Mouse (Mus musculus): ENCODE results near the gene Ak5. TPM values are rescaled to one million over a fixed set of nuclear protein-coding genes. Genes with fewer than 3 reads are reported as not detected.

Ak5 gene
- total and polyA plus RNA-seq, 3 experiments: 0.13 to 0.79 (median 0.23) TPM

DNA sequence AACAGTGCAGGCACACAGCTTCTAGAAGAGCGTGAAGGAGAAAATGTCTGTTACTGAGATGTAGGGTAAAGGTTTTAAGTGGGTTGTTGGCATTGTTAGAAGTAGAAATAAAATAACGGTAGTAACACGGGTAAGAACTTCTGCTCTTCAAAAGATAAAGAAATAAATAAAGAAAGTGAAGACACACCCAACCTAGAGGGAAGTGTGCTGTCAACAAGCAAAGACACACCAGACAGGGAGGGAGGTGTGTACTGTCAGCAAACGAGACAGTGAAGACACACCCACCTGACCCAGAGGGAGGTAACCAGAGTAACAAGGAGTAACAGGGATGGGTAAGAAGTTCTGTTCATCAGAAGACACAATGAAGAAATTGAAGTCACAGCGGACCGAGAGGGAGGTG lies 6.5 kb upstream of the Ak5 start:
- DNase-seq (ENCODE audit: extremely low read depth): no peak
- no peak overlapping the region for H3K9ac ChIP-seq (ENCODE audit: insufficient read depth, low read depth)
- H3K4me3 ChIP-seq (replicated peaks in 1 of 3; ENCODE audit: low read depth in 2 of 3, low read length in 2 of 3, poor library complexity in 1 of 3): no peak overlapping the region
- no peak overlapping the region for H3K4me2 ChIP-seq (ENCODE audit: insufficient read depth, low read depth, poor library complexity, severe bottlenecking)
- H3K9me3 ChIP-seq (replicated peaks; ENCODE audit: low read length): no peaks in the 10 kb centered on the region
- no peak overlapping the region for H3K27ac ChIP-seq (ENCODE audit: insufficient read depth, low read depth)
- no peaks in the 10 kb centered on the region for H3K27me3 ChIP-seq (replicated peaks)
- dilution Hi-C loops (cut with MboI; ENCODE audit: extremely low pct_ligation_motif_present, extremely low pct_unique_long_range_greater_than_20kb, low sequenced_read_pairs) (no loop called here), in situ Hi-C loops (cut with MboI; ENCODE audit: low pct_ligation_motif_present, low pct_unique_long_range_greater_than_20kb, low sequenced_read_pairs) (no loop called here)
- H3K79me2 ChIP-seq (replicated peaks; ENCODE audit: control insufficient read depth, extremely low read depth, insufficient read depth, poor library complexity, severe bottlenecking): no peaks in the 10 kb centered on the region
- no peak for TF ChIP-seq TBP (conservative IDR thresholded peaks at IDR 0.05; ENCODE audit: low read depth, low read length)
- no peak for TF ChIP-seq NELFE (IDR thresholded peaks at IDR 0.05; ENCODE audit: low read depth, low read length)
- no peak for TF ChIP-seq E2F4 (IDR thresholded peaks at IDR 0.05; ENCODE audit: insufficient replicate concordance, low read depth, low read length)
- TF ChIP-seq ZKSCAN1 (IDR thresholded peaks at IDR 0.05; ENCODE audit: borderline replicate concordance, low read depth, low read length): no peak
- TF ChIP-seq CHD1 (IDR thresholded peaks at IDR 0.05; ENCODE audit: low read depth, low read length): no peak
- no peak for TF ChIP-seq IRF4 (IDR thresholded peaks at IDR 0.05; ENCODE audit: low read depth, low read length)
- TF ChIP-seq RCOR1 (conservative IDR thresholded peaks at IDR 0.05; ENCODE audit: low read depth, low read length): no peak
- no peak for TF ChIP-seq ZC3H11A (IDR thresholded peaks at IDR 0.05; ENCODE audit: low read depth, low read length)
- TF ChIP-seq ELF1 (IDR thresholded peaks at IDR 0.05; ENCODE audit: low read depth, low read length): no peak
- no peak for TF ChIP-seq HCFC1 (IDR thresholded peaks at IDR 0.05; ENCODE audit: low read depth, low read length)
- no peak for TF ChIP-seq BHLHE40 (IDR thresholded peaks at IDR 0.05; ENCODE audit: low read depth, low read length)
- no peak for TF ChIP-seq UBTF (IDR thresholded peaks at IDR 0.05; ENCODE audit: low read depth, low read length)
- no peak for TF ChIP-seq ZMIZ1 (IDR thresholded peaks at IDR 0.05; ENCODE audit: low read depth, low read length)
- TF ChIP-seq SIN3A (IDR thresholded peaks at IDR 0.05; ENCODE audit: low read length): no peak
- TF ChIP-seq JUND (conservative IDR thresholded peaks at IDR 0.05; ENCODE audit: low read depth, low read length): no peak
- no peak for TF ChIP-seq MAFK (IDR thresholded peaks at IDR 0.05; ENCODE audit: insufficient replicate concordance, low read length)
- TF ChIP-seq POLR2A (IDR thresholded peaks at IDR 0.05; ENCODE audit: low read depth, low read length): no peak
- peaks cover 0 to 7% of the 10 kb centered on the region in 2 experiments; a peak in 3 of 4 replicates for H3K4me1 ChIP-seq (ENCODE audit: control insufficient read depth in 1 of 2, insufficient read depth in 2 of 2)
- no peaks in the 10 kb centered on the region for H3K36me3 ChIP-seq (replicated peaks in 1 of 2; ENCODE audit: control insufficient read depth in 1 of 2, insufficient read depth in 1 of 2, low read length in 1 of 2)

DNA sequence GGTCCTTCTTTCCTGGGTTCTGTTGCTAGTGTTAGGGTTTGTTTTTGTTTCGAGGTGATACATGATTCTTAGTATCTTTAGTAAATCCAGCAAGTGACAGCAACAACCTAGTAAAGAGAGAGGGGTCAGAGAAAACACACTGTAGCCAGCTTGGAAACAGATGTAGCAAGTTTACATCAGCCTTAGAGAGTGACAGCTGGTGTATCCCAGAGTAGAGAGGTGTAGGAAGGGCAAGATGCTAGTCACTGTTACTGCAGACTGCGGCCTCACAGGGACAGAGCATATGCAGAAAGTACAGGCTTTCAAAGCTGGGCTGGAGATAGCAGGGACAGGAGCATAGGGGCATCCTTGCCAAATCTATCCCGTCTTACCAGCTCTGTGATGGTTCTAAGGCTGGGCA lies 1.6 kb upstream of the Ak5 start:
- Histone ChIP-seq H3K27ac (ENCODE audit: insufficient read depth, low read depth) (no peak overlapping the region), H3K79me2 (replicated peaks; ENCODE audit: control insufficient read depth, extremely low read depth, insufficient read depth, poor library complexity, severe bottlenecking) (no peaks in the 10 kb centered on the region), H3K9ac (ENCODE audit: insufficient read depth, low read depth) (no peak overlapping the region), H3K36me3 (replicated peaks in 1 of 2; ENCODE audit: control insufficient read depth in 1 of 2, insufficient read depth in 1 of 2, low read length in 1 of 2) (no peaks in the 10 kb centered on the region), H3K4me3 (replicated peaks in 1 of 3; ENCODE audit: low read depth in 2 of 3, low read length in 2 of 3, poor library complexity in 1 of 3) (no peak overlapping the region), H3K27me3 (replicated peaks) (no peaks in the 10 kb centered on the region), H3K9me3 (replicated peaks; ENCODE audit: low read length) (peaks cover 12% of the 10 kb centered on the region), H3K4me1 (ENCODE audit: control insufficient read depth in 1 of 2, insufficient read depth in 2 of 2) (peaks cover 0 to 16% of the 10 kb centered on the region in 2 experiments; a peak in 2 of 4 replicates), H3K4me2 (ENCODE audit: insufficient read depth, low read depth, poor library complexity, severe bottlenecking) (no peak overlapping the region)
- TF ChIP-seq POLR2AphosphoS2 (IDR thresholded peaks at IDR 0.05; ENCODE audit: low read depth, low read length) (no peak), HCFC1 (IDR thresholded peaks at IDR 0.05; ENCODE audit: low read depth, low read length) (no peak), ZMIZ1 (IDR thresholded peaks at IDR 0.05; ENCODE audit: low read depth, low read length) (no peak), NRF1 (IDR thresholded peaks at IDR 0.05; ENCODE audit: low read depth, low read length) (no peak), TBP (conservative IDR thresholded peaks at IDR 0.05; ENCODE audit: low read depth, low read length) (no peak), EP300 (IDR thresholded peaks at IDR 0.05; ENCODE audit: low read length) (no peak), E2F4 (IDR thresholded peaks at IDR 0.05; ENCODE audit: insufficient replicate concordance, low read depth, low read length) (no peak), JUN (IDR thresholded peaks at IDR 0.05; ENCODE audit: insufficient read depth, low read depth, low read length) (no peak), RCOR1 (conservative IDR thresholded peaks at IDR 0.05; ENCODE audit: low read depth, low read length) (no peak), MXI1 (IDR thresholded peaks at IDR 0.05; ENCODE audit: low read depth, low read length) (no peak), NELFE (IDR thresholded peaks at IDR 0.05; ENCODE audit: low read depth, low read length) (no peak)
- DNase-seq (ENCODE audit: extremely low read depth): no peak
- dilution Hi-C loops (cut with MboI; ENCODE audit: extremely low pct_ligation_motif_present, extremely low pct_unique_long_range_greater_than_20kb, low sequenced_read_pairs): no loop called here
- in situ Hi-C loops (cut with MboI; ENCODE audit: low pct_ligation_motif_present, low pct_unique_long_range_greater_than_20kb, low sequenced_read_pairs): no loop called here

Measured in CH12.LX (cell line).